Mouse (Mus musculus) stomach, embryonic 14.5 days (tissue): ENCODE data around the gene Plpp7. TPM values are rescaled to one million over a fixed set of nuclear protein-coding genes. Genes with fewer than 3 reads are reported as not detected.

Experiments
- ATAC-seq: fragments of 200-750 bp; cut with Nextera tagmentation; 2 replicates; pipeline ENCODE4 v1.8.0; 2017; ENCODE audit warnings: low read depth, moderate TSS enrichment; ENCODE audit not compliant: insufficient number of reproducible peaks, insufficient read depth, low FRiP score
- H3K27ac ChIP-seq: fragments of 300-500 bp; sonication (generic); 2 replicates; pipeline ENCODE4 v1.5.1; 2014; ENCODE audit warnings: mild to moderate bottlenecking, low read length, moderate library complexity, mixed read lengths
- H3K27me3 ChIP-seq: fragments of 300-500 bp; sonication (generic); 2 replicates; pipeline ENCODE4 v1.6.1; 2014; ENCODE audit warnings: low read length, control low read depth, mixed read lengths; ENCODE audit not compliant: control insufficient read depth, insufficient read depth
- H3K36me3 ChIP-seq: fragments of 300-500 bp; sonication (generic); 2 replicates; pipeline ENCODE4 v1.6.1; 2014; ENCODE audit warnings: mild to moderate bottlenecking, control low read depth, low read length, moderate library complexity, mixed read lengths; ENCODE audit not compliant: control insufficient read depth, insufficient read depth
- H3K4me1 ChIP-seq: fragments of 300-500 bp; sonication (generic); 2 replicates; pipeline ENCODE4 v1.6.1; 2014; ENCODE audit warnings: low read length, control low read depth, mixed read lengths; ENCODE audit not compliant: control insufficient read depth, insufficient read depth
- H3K4me2 ChIP-seq: fragments of 300-500 bp; sonication (generic); replicated peaks from 2 replicates; pipeline ENCODE4 v1.6.1; 2014; ENCODE audit warnings: low read depth, low read length, control low read depth
- H3K4me3 ChIP-seq: fragments of 300-500 bp; sonication (generic); 2 replicates; pipeline ENCODE4 v1.5.1; 2014; ENCODE audit warnings: low read depth, low read length, control low read depth
- H3K9ac ChIP-seq: fragments of 300-500 bp; sonication (generic); replicated peaks from 2 replicates; pipeline ENCODE4 v1.6.1; 2014; ENCODE audit warnings: low read depth, mild to moderate bottlenecking, control low read depth, low read length, moderate library complexity, mixed read lengths
- H3K9me3 ChIP-seq: fragments of 300-500 bp; sonication (generic); 2 replicates; pipeline ENCODE4 v1.6.1; 2016; ENCODE audit warnings: low read depth, low read length, control low read depth; ENCODE audit not compliant: control insufficient read depth
- WGBS: fragments of 180-500 bp; shearing (Covaris S2); extraction: QIAGEN DNeasy Blood & Tissue Kit; methylation state at CpG from one replicate; pipeline ENCODE4 v1.1.7; 2014; 5-methylcytosine and 5-hydroxymethylcytosine counted together
- polyA plus RNA-seq: library from polyadenylated mRNA; unstranded; fragments of >200 nt; fragmentation: Nextera tagmentation; extraction: Ambion mirVana; gene quantifications from 2 replicates; pipeline ENCODE4 v1.2.1, GENCODE M21; 2014

The Plpp7 gene
- 3.3 and 4.5 TPM in 2 replicates for polyA plus RNA-seq

GRCm38 (mm10) chr2:32095351-32096121 lies at the start of gene Plpp7:
Gene Plpp7 (plus strand): TSS chr2:32095528.
- H3K4me2 ChIP-seq = peak within 1 kb of the TSS; percentile 49
- WGBS = 58% methylated on average over 22 of the region's 22 CpGs
- H3K9me3 ChIP-seq = no peaks in the 10 kb centered on the region
- ATAC-seq = peak; percentile 81; the same call in 1 of the 2 replicates
- peak within 1 kb of the TSS; percentile 38 for H3K9ac ChIP-seq
- no peaks in the 10 kb centered on the region for H3K36me3 ChIP-seq
- H3K27ac ChIP-seq = no peak within 1 kb of the TSS
- H3K27me3 ChIP-seq = no peaks in the 10 kb centered on the region
- peak within 1 kb of the TSS; percentile 27 for H3K4me3 ChIP-seq
- 0 out of 2 replicates have a peak, but pooled peaks cover 3% of the 10 kb centered on the region for H3K4me1 ChIP-seq

GRCm38 (mm10) chr2:32046009-32046408 lies 49.3 kb upstream of the Plpp7 start:
- H3K4me1 ChIP-seq = no peaks in the 10 kb centered on the region
- 91% methylated on average over 10 of the region's 10 CpGs for WGBS
- no peak overlapping the region for H3K4me2 ChIP-seq
- H3K36me3 ChIP-seq = peaks cover 49% of the 10 kb centered on the region
- H3K27me3 ChIP-seq = no peaks in the 10 kb centered on the region
- H3K27ac ChIP-seq = no peak overlapping the region
- H3K9ac ChIP-seq = no peak overlapping the region
- no peak overlapping the region for H3K4me3 ChIP-seq
- no peaks in the 10 kb centered on the region for H3K9me3 ChIP-seq
- no peak for ATAC-seq

- no peak for ATAC-seq
- no peaks in the 10 kb centered on the region for H3K27me3 ChIP-seq
- H3K4me1 ChIP-seq = no peaks in the 10 kb centered on the region
- H3K36me3 ChIP-seq = peaks cover 58% of the 10 kb centered on the region
- no peak overlapping the region for H3K9ac ChIP-seq
- 91% methylated on average over 10 of the region's 10 CpGs for WGBS
- no peaks in the 10 kb centered on the region for H3K9me3 ChIP-seq
- no peak overlapping the region for H3K4me3 ChIP-seq
- no peak overlapping the region for H3K27ac ChIP-seq
- no peak overlapping the region for H3K4me2 ChIP-seq
Observed at GRCm38 (mm10) chr2:32047323-32047722, 48.0 kb upstream of the Plpp7 start.

DNA sequence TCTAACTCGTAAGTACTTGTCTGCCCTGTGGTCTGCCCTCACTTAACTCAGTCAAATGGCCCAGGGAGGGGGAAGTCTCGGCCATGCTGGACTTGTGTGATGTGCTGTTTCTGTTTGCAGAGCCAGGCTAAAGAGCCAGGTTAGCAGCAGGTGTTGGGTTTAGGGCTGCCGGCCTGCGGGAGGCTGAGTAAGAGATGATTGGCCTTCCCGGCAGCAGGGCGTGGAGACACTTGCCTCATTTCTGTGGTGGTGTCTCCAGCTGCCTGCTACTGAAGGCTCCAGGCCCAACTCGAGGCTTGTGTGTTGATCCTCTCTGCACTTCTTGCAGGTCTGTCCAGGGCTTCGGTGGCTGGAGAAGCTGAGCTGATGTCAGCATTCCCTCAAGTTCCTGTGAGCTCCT lies 43.5 kb upstream of the Plpp7 start:
- WGBS = 81% methylated on average over 8 of the region's 8 CpGs
- Histone ChIP-seq H3K36me3 (peaks cover 44% of the 10 kb centered on the region), H3K9ac (no peak overlapping the region)

DNA sequence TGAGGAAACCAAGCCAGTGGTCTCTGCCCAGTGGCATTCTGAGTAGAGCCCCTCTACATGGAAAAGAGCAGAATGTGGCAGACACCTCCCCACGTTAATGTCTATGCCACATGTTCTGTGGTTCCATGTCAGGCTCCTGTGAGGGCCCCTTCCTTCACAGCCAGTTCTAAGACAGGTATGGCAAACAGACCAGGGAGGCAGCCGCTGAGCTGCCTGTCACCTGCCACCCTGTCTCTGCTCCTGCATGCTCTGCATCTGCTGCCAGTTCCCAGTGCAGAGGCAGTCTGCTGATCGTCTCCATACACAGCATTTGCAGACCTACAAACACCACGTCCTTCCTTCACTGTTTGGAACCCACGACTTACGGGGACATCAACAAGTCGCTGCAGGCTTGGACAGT lies 42.9 kb upstream of the Plpp7 start:
- ATAC-seq = no peak
- no peaks in the 10 kb centered on the region for H3K9me3 ChIP-seq
- H3K27ac ChIP-seq = no peak overlapping the region
- no peak overlapping the region for H3K4me3 ChIP-seq
- no peak overlapping the region for H3K9ac ChIP-seq
- WGBS = 92% methylated on average over 7 of the region's 7 CpGs
- H3K4me1 ChIP-seq = 0 out of 2 replicates have a peak, but pooled peaks cover 3% of the 10 kb centered on the region
- H3K4me2 ChIP-seq = no peak overlapping the region
- no peaks in the 10 kb centered on the region for H3K27me3 ChIP-seq
- H3K36me3 ChIP-seq = peaks cover 39% of the 10 kb centered on the region

More for the DNA sequence above, 43.5 kb upstream of the Plpp7 start:
- ATAC-seq = no peak
- Histone ChIP-seq H3K9me3 (no peaks in the 10 kb centered on the region), H3K4me2 (no peak overlapping the region), H3K27me3 (no peaks in the 10 kb centered on the region), H3K27ac (no peak overlapping the region), H3K4me1 (0 out of 2 replicates have a peak, but pooled peaks cover 3% of the 10 kb centered on the region), H3K4me3 (no peak overlapping the region)

- Histone ChIP-seq H3K4me2 (no peak overlapping the region), H3K4me3 (no peak overlapping the region), H3K27me3 (no peaks in the 10 kb centered on the region), H3K9me3 (no peaks in the 10 kb centered on the region), H3K4me1 (0 out of 2 replicates have a peak, but pooled peaks cover 3% of the 10 kb centered on the region), H3K9ac (no peak overlapping the region), H3K27ac (no peak overlapping the region), H3K36me3 (peaks cover 21% of the 10 kb centered on the region)
- ATAC-seq = no peak
- WGBS = 60% methylated on average over 7 of the region's 7 CpGs
Observed at GRCm38 (mm10) chr2:32055357-32055965, 39.9 kb upstream of the Plpp7 start.

DNA sequence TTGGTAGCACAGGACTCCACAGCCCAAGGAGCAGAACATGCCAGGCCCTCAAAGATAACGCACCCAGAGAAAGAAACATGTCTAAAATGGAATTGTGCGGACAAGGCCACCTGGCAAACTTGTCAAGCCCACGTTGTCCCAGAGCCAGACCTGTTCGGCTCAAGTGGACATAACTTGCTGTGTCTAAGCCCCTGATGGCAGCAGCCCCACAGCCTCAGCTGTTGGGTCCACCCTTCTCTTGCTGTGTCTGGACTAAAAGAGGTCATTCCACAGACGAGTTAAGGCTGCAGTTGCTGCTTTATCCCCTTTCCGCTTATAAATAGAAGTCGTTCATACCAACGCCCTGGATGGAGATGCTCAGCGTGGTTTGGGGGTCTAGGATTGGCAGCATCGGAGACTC lies 38.8 kb upstream of the Plpp7 start:
- no peak for ATAC-seq
- WGBS = 89% methylated on average over 10 of the region's 10 CpGs
- 0 out of 2 replicates have a peak, but pooled peaks cover 3% of the 10 kb centered on the region for H3K4me1 ChIP-seq
- no peak overlapping the region for H3K4me2 ChIP-seq
- H3K36me3 ChIP-seq = peaks cover 10% of the 10 kb centered on the region
- H3K9me3 ChIP-seq = no peaks in the 10 kb centered on the region
- H3K4me3 ChIP-seq = no peak overlapping the region
- no peaks in the 10 kb centered on the region for H3K27me3 ChIP-seq
- no peak overlapping the region for H3K27ac ChIP-seq
- no peak overlapping the region for H3K9ac ChIP-seq

- 70% methylated on average over 2 of the region's 2 CpGs for whole genome bisulfite sequencing
- ATAC-seq = no peak
Observed at GRCm38 (mm10) chr2:32057360-32057759, 38.0 kb upstream of the Plpp7 start.

More at GRCm38 (mm10) chr2:32057360-32057759, 38.0 kb upstream of the Plpp7 start:
- H3K9ac ChIP-seq = no peak overlapping the region
- no peak overlapping the region for H3K27ac ChIP-seq
- peaks cover 2% of the 10 kb centered on the region for H3K36me3 ChIP-seq
- no peaks in the 10 kb centered on the region for H3K27me3 ChIP-seq
- H3K9me3 ChIP-seq = no peaks in the 10 kb centered on the region
- H3K4me1 ChIP-seq = 0 out of 2 replicates have a peak, but pooled peaks cover 3% of the 10 kb centered on the region
- H3K4me3 ChIP-seq = no peak overlapping the region
- H3K4me2 ChIP-seq = no peak overlapping the region
